Mouse (Mus musculus) kidney, adult 2 months (tissue): ENCODE data around the gene Ctnna3. TPM values are rescaled to one million over a fixed set of nuclear protein-coding genes. Genes with fewer than 3 reads are reported as not detected.

ENCODE experiments used
- DNase-seq: peaks from one replicate; pipeline ENCODE4 v3.0.0; 2021
- H3K27ac ChIP-seq: fragments of 200-500 bp; 2 replicates; pipeline ENCODE4 v1.5.1; 2012; ENCODE audit warnings: low read depth, low read length, control low read depth, inconsistent platforms; ENCODE audit not compliant: insufficient read depth
- H3K27me3 ChIP-seq: fragments of 200-500 bp; replicated peaks from 2 replicates; pipeline ENCODE4 v1.6.1; 2012; ENCODE audit warnings: mild to moderate bottlenecking, moderate library complexity, low read length, inconsistent platforms; ENCODE audit not compliant: control insufficient read depth, insufficient read depth
- H3K36me3 ChIP-seq: fragments of 200-500 bp; 2 replicates; pipeline ENCODE4 v1.6.1; 2012; ENCODE audit warnings: mild to moderate bottlenecking, moderate library complexity, low read length, inconsistent platforms; ENCODE audit not compliant: control insufficient read depth, insufficient read depth
- H3K4me1 ChIP-seq: fragments of 200-500 bp; 2 replicates; pipeline ENCODE4 v1.6.1; 2011; ENCODE audit warnings: low read length; ENCODE audit not compliant: control insufficient read depth, insufficient read depth
- H3K4me3 ChIP-seq: fragments of 200-500 bp; 2 replicates; pipeline ENCODE4 v1.5.1; 2011; ENCODE audit warnings: mild to moderate bottlenecking, low read depth, low read length, control low read depth; ENCODE audit not compliant: insufficient read depth
- CTCF ChIP-seq: fragments of 200-500 bp; conservative IDR thresholded peaks from 2 replicates; pipeline ENCODE4 v1.5.1; 2011; ENCODE audit warnings: low read depth, mild to moderate bottlenecking, control low read depth, low read length, moderate library complexity, mixed read lengths; ENCODE audit not compliant: insufficient read depth, insufficient read length
- POLR2A ChIP-seq: fragments of 200-500 bp; IDR thresholded peaks from one replicate; pipeline ENCODE4 v1.6.1; 2011; ENCODE audit warnings: low read depth, low read length, control low read depth
- WGBS: fragments of 180-500 bp; shearing (Covaris S2); methylation state at CpG from one replicate; pipeline ENCODE4 v1.1.7; 2018; 5-methylcytosine and 5-hydroxymethylcytosine counted together
- polyA plus RNA-seq: library from polyadenylated mRNA; depleted of rRNA; stranded (reverse); fragments of >200 nt; gene quantifications from 2 replicates; pipeline ENCODE4 v1.2.3, GENCODE M21; 2012

The Ctnna3 gene
- polyA plus RNA-seq, 1 experiment = 0.09 TPM

DNA sequence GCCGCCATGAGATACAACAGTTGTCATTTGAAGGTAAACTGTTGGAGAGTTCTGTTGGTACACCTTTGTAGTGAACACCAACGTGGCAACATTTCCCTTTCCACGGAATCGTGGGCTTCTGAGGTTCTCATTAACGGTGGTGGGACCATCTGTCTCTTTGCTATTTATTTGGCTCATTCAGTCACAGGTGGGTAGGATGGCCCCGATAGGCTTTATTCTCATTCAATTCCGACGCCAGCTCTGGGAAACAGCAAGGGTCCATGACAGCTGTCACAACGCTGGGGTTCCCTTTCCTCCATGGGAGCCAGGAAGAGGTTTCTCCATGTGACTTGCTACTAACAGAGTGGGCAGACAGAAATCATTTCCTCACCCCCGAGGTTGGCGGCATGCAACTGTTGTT, 612.0 kb downstream of the Ctnna3 start:
- no peak overlapping the region for H3K27ac ChIP-seq
- no peak overlapping the region for H3K4me3 ChIP-seq
- no peaks in the 10 kb centered on the region for H3K36me3 ChIP-seq
- DNase-seq = no peak
- WGBS = 76% methylated on average over 11 of the region's 11 CpGs
- H3K27me3 ChIP-seq = no peaks in the 10 kb centered on the region
- TF ChIP-seq POLR2A = no peak
- no peak for TF ChIP-seq CTCF
- no peaks in the 10 kb centered on the region for H3K4me1 ChIP-seq

DNA sequence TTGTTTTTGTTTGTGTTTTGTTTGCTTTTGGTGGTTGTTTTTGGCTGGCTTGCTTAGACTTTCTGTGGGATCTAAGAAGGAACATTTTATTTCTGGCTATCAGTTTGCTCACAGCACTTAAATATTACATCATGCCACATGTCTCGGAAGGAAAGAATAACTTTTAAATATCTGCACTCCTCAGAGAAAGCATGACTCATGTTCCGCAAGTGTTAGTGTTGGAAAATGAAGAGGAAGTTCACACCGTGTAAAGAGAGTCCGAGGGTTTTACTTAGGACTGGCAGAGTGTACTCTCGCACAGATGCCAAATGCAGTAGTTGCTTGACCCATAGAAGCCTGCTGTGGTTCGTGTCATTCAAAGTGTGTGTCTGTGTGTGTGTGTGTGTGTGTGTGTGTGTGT, 619.3 kb downstream of the Ctnna3 start:
- no peak for DNase-seq
- H3K4me3 ChIP-seq = no peak overlapping the region
- no peaks in the 10 kb centered on the region for H3K36me3 ChIP-seq
- no peaks in the 10 kb centered on the region for H3K27me3 ChIP-seq
- WGBS = 61% methylated on average over 6 of the region's 6 CpGs
- no peak overlapping the region for H3K27ac ChIP-seq
- TF ChIP-seq POLR2A (no peak), CTCF (no peak)
- no peaks in the 10 kb centered on the region for H3K4me1 ChIP-seq

DNA sequence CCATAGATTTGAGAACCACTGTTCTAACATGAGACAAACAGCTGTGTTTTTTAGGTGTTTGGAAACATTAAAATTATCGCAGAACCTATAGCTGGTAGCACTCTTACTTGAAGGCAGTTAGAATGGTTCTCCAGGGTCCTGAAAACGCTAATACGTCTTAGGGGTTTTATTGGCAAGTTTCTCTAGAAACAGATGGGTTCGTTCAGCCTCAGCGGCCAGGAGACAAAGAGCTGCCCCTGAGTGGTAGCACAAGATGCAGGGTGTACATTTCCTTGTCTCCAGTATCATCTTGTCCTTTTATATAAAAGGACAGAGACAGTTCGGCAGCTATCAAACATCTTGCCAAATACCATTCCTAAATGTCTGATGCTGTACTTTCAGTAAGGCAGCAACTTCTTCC, 620.0 kb downstream of the Ctnna3 start:
- no peak overlapping the region for H3K27ac ChIP-seq
- no peaks in the 10 kb centered on the region for H3K4me1 ChIP-seq
- DNase-seq = no peak
- WGBS = 47% methylated on average over 6 of the region's 6 CpGs
- TF ChIP-seq POLR2A (no peak), CTCF (no peak)
- H3K27me3 ChIP-seq = no peaks in the 10 kb centered on the region
- no peaks in the 10 kb centered on the region for H3K36me3 ChIP-seq
- no peak overlapping the region for H3K4me3 ChIP-seq

DNA sequence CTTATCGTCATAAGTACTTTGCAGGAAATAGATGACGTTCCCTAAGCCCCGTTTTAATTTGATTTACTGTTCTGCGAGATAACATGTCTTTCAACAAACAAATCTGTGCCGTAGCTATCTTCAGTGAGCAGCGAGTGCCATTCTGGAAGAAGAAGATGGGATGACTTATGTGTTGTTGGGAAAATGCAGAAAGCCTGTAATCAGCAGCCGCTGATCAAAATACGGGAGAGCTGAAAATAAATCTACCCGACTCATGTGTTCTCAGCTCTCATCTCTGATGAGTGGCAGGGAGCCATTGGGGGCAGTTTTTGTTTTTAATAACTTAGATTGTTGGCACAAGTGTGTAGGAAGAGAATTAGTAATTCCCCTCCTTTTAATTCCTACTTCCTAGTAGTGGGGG, 633.8 kb downstream of the Ctnna3 start:
- no peak for DNase-seq
- 62% methylated on average over 9 of the region's 9 CpGs for WGBS
- TF ChIP-seq CTCF (no peak), POLR2A (no peak)
- Histone ChIP-seq H3K36me3 (no peaks in the 10 kb centered on the region), H3K27ac (no peak overlapping the region), H3K4me3 (no peak overlapping the region), H3K27me3 (no peaks in the 10 kb centered on the region), H3K4me1 (no peaks in the 10 kb centered on the region)

DNA sequence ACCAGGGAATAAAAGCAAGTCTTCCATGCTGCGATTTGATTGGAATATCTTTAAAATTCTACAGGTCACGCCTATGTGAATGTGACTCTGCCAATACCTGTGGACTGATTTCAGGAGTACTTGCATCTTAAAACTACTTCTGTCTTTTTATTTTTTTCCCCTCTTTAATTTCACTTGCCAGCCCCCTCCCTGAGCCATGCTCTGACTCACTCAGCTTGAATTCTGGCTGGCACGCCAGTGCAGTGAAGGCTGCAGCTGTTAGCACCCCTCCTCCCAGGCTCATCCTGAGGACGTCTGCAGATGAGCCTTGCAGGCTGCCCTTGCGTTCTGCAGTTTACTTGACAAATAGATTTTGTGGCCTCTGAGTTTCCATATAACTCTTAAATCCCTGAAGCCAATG, 646.0 kb downstream of the Ctnna3 start:
- DNase-seq = no peak
- Histone ChIP-seq H3K27ac (no peak overlapping the region), H3K4me3 (no peak overlapping the region), H3K4me1 (no peaks in the 10 kb centered on the region), H3K27me3 (no peaks in the 10 kb centered on the region), H3K36me3 (no peaks in the 10 kb centered on the region)
- TF ChIP-seq POLR2A (no peak), CTCF (no peak)
- WGBS = 23% methylated on average over 5 of the region's 5 CpGs

DNA sequence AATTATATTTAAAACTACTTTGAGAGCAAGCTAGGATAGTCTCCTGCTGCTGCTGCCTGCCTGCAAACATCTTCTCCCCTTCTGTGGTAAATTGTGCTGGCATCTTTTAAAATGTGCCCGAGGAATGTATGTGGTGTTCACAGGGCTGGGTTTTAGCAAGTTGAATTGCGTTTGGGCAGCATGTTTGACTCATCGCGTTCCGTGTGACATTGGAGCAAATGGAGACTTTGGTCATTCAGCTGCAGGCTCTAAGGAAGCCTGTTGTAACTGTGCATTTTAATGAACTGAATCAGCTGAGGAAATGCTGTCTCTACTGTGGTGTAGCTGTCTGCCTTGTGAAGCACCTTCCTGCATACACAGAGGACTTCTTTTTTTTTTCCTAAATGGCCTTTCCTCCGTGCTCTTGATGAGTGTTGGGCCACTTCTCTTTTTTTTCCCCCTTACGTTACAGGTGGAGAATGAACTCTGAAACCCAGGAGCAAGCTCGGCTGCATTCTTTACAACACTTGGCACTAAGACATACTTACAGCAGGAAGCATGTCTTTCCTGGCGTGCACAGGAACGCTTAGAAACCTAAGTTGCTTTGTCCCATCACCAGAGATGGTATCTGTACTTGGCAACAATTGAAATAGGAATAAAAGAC, 646.6 kb downstream of the Ctnna3 start:
- WGBS = 29% methylated on average over 10 of the region's 10 CpGs
- Histone ChIP-seq H3K27ac (no peak overlapping the region), H3K36me3 (no peaks in the 10 kb centered on the region), H3K27me3 (no peaks in the 10 kb centered on the region), H3K4me3 (no peak overlapping the region), H3K4me1 (no peaks in the 10 kb centered on the region)
- TF ChIP-seq POLR2A (no peak), CTCF (no peak)
- no peak for DNase-seq

DNA sequence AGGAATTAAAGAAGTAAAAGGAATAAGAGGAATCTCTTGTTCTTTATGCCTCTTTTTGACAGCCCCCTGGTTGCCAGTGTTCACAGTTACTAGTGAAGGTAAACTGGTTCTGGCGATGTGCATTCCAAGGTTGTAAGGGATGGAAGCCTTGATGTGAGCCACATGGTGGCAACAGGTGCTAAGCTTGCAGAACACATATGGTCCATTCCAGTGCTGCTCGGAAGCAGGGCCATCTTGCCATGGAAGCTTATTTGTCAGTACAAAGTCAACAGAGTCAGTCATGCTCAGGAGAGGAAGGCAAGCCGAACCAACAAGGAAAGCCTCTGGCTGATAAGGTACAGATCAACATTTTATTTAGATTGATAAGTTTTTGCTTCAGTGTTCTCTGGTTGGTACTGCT, 652.4 kb downstream of the Ctnna3 start:
- no peak for DNase-seq
- Histone ChIP-seq H3K4me1 (no peaks in the 10 kb centered on the region), H3K4me3 (no peak overlapping the region), H3K27ac (no peak overlapping the region), H3K27me3 (no peaks in the 10 kb centered on the region), H3K36me3 (no peaks in the 10 kb centered on the region)
- TF ChIP-seq CTCF (no peak), POLR2A (no peak)
- 65% methylated on average over 3 of the region's 3 CpGs for WGBS
